Mouse (Mus musculus) c-Kit-positive CD71-negative TER-119-negative erythroid progenitor cells, embryonic 14.5 days (primary cell): Measurements from ENCODE around the gene Inpp4b.

Experiments
- DNase-seq: peaks from one replicate; pipeline ENCODE4 v3.0.0-alpha.2; 2013; ENCODE audit warnings: low read depth

Inpp4b gene

GRCm38 (mm10) chr8:81707436-81707835 lies 365.1 kb downstream of the Inpp4b start:
- DNase-seq = no peak

- no peak for DNase-seq
These were observed 389.0 kb downstream of the Inpp4b start for GRCm38 (mm10) chr8:81731332-81731731.

- no peak for DNase-seq
These were observed 393.3 kb downstream of the Inpp4b start for GRCm38 (mm10) chr8:81735655-81736054.

- no peak for DNase-seq
These were observed 393.7 kb downstream of the Inpp4b start for GRCm38 (mm10) chr8:81736103-81736502.

- DNase-seq = no peak
These were observed 400.2 kb downstream of the Inpp4b start for GRCm38 (mm10) chr8:81742588-81742987.

- no peak for DNase-seq
These were observed 400.7 kb downstream of the Inpp4b start for GRCm38 (mm10) chr8:81743040-81743439.

GRCm38 (mm10) chr8:81745439-81745838 lies 403.1 kb downstream of the Inpp4b start:
- DNase-seq = no peak

GRCm38 (mm10) chr8:81751159-81751558 lies 408.8 kb downstream of the Inpp4b start:
- DNase-seq = no peak

- DNase-seq = no peak
These were observed 414.3 kb downstream of the Inpp4b start for GRCm38 (mm10) chr8:81756663-81757062.

- no peak for DNase-seq
These were observed 415.3 kb downstream of the Inpp4b start for GRCm38 (mm10) chr8:81757580-81758144.

- DNase-seq = no peak
These were observed 419.1 kb downstream of the Inpp4b start for GRCm38 (mm10) chr8:81761466-81761865.

GRCm38 (mm10) chr8:81766033-81766432 lies 423.7 kb downstream of the Inpp4b start:
- DNase-seq = no peak

GRCm38 (mm10) chr8:81767411-81768312 lies 425.3 kb downstream of the Inpp4b start:
- peak; percentile 39 for DNase-seq

GRCm38 (mm10) chr8:81768313-81768675 lies 425.9 kb downstream of the Inpp4b start:
- DNase-seq = no peak

- no peak for DNase-seq
These were observed 426.5 kb downstream of the Inpp4b start for GRCm38 (mm10) chr8:81768731-81769445.

- DNase-seq = no peak
These were observed 428.4 kb downstream of the Inpp4b start for GRCm38 (mm10) chr8:81770603-81771276.

GRCm38 (mm10) chr8:81772855-81773254 lies 430.5 kb downstream of the Inpp4b start:
- no peak for DNase-seq

GRCm38 (mm10) chr8:81773305-81773965 lies 431.1 kb downstream of the Inpp4b start:
- DNase-seq = no peak

- no peak for DNase-seq
These were observed 431.7 kb downstream of the Inpp4b start for GRCm38 (mm10) chr8:81774010-81774409.

GRCm38 (mm10) chr8:81774454-81774853 lies 432.1 kb downstream of the Inpp4b start:
- peak; percentile 38 for DNase-seq

GRCm38 (mm10) chr8:81776516-81777237 lies 434.3 kb downstream of the Inpp4b start:
- DNase-seq = no peak
